10 mouse cellular contexts compared by ENCODE assay signal in genomic region chr2:26482824-26483223, GRCm38 (mm10). TPM values are rescaled to one million over a fixed set of nuclear protein-coding genes. Genes with fewer than 3 reads are reported as not detected.
A peak's percentile ranks its signal among the peaks of the same experiment; 100 is the strongest.
DNase-seq lines count a peak whose midpoint lies in the region; ATAC-seq and TF ChIP-seq lines count a peak whose summit lies in the region.
"Had no signal": no experiment of that assay in that cellular context is flagged by ENCODE, and none has a peak within 500 bp of the region (broad histone marks: within the 10 kb centered on the region; RNA-seq: fewer than 3 reads in every experiment).

No protein-coding gene starts in this region.

- no peak for TF ChIP-seq CTCF in bone marrow, adult 2 months (IDR thresholded peaks at IDR 0.05; ENCODE audit: control insufficient read depth, insufficient read depth, low read length)

- peaks cover 59% of the 10 kb centered on the region for H3K4me1 ChIP-seq in heart, embryonic 13.5 days
- peaks cover 24% of the 10 kb centered on the region for H3K4me1 ChIP-seq in bone marrow, adult 2 months (ENCODE audit: control insufficient read depth, insufficient read depth, low read length)
- H3K4me1 ChIP-seq in hindbrain, embryonic 14.5 days (replicated peaks; ENCODE audit: control insufficient read depth, insufficient read depth, low read length): peaks cover 75% of the 10 kb centered on the region
- H3K4me1 ChIP-seq in midbrain, embryonic 12.5 days: peaks cover 76% of the 10 kb centered on the region

- H3K27me3 ChIP-seq in heart, embryonic 13.5 days (replicated peaks): no peaks in the 10 kb centered on the region; the same call in 1 of the 2 replicates
- no peaks in the 10 kb centered on the region for H3K27me3 ChIP-seq in hindbrain, embryonic 14.5 days (ENCODE audit: control insufficient read depth, insufficient read depth, low read length)
- H3K27me3 ChIP-seq in midbrain, embryonic 12.5 days: no peaks in the 10 kb centered on the region
- H3K27me3 ChIP-seq: embryonic facial prominence, embryonic 13.5 days had no signal

- no peaks in the 10 kb centered on the region for H3K9me3 ChIP-seq in heart, embryonic 13.5 days
- no peaks in the 10 kb centered on the region for H3K9me3 ChIP-seq in hindbrain, embryonic 14.5 days (ENCODE audit: control insufficient read depth, low read length)
- H3K9me3 ChIP-seq in midbrain, embryonic 12.5 days: no peaks in the 10 kb centered on the region
- H3K9me3 ChIP-seq: embryonic facial prominence, embryonic 13.5 days had no signal

- TF ChIP-seq POLR2A in bone marrow, adult 2 months (IDR thresholded peaks at IDR 0.05; ENCODE audit: borderline replicate concordance, control insufficient read depth, low read depth, low read length): no peak

- H3K4me2 ChIP-seq in heart, embryonic 13.5 days: no peak overlapping the region
- no peak overlapping the region for H3K4me2 ChIP-seq in hindbrain, embryonic 14.5 days (replicated peaks)
- H3K4me2 ChIP-seq in midbrain, embryonic 12.5 days (replicated peaks): no peak overlapping the region
- H3K4me2 ChIP-seq: embryonic facial prominence, embryonic 13.5 days had no signal

- no peak for ATAC-seq in heart, embryonic 13.5 days (ENCODE audit: extremely low read depth, insufficient number of reproducible peaks, low FRiP score, low TSS enrichment)
- no peak for ATAC-seq in hindbrain, embryonic 14.5 days (ENCODE audit: low FRiP score)
- ATAC-seq in midbrain, embryonic 12.5 days (ENCODE audit: low FRiP score, low read depth): no peak
- ATAC-seq in frontal cortex, adult (ENCODE audit: low TSS enrichment): no peak

- WGBS in heart, embryonic 13.5 days: 76% methylated on average over 3 of the region's 3 CpGs
- WGBS in bone marrow, adult 2 months: 38% methylated on average over 3 of the region's 3 CpGs
- 89% methylated on average over 3 of the region's 3 CpGs for WGBS in hindbrain, embryonic 14.5 days
- 92% methylated on average over 3 of the region's 3 CpGs for WGBS in midbrain, embryonic 12.5 days

- H3K36me3 ChIP-seq in heart, embryonic 13.5 days: peaks cover 67% of the 10 kb centered on the region
- peaks cover 33% of the 10 kb centered on the region for H3K36me3 ChIP-seq in hindbrain, embryonic 14.5 days (replicated peaks; ENCODE audit: control insufficient read depth, insufficient read depth)
- peaks cover 73% of the 10 kb centered on the region for H3K36me3 ChIP-seq in midbrain, embryonic 12.5 days

- DNase-seq in heart, postnatal 4 days: no peak
- no peak for DNase-seq in hindbrain, embryonic 14.5 days (ENCODE audit: low spot score)
- DNase-seq in spleen, postnatal 10 days (ENCODE audit: low spot score in 2 of 2): no peak
- DNase-seq in cerebellum, postnatal 14 days: no peak
- DNase-seq: adrenal gland, postnatal 25 days had no signal

- H3K27ac ChIP-seq in heart, embryonic 13.5 days (replicated peaks): peak overlapping the region; percentile 37
- H3K27ac ChIP-seq in bone marrow, adult 2 months (ENCODE audit: control insufficient read depth, insufficient read depth, low read depth, low read length, poor library complexity): peak overlapping the region; percentile 93
- 0 out of 2 replicates have a peak overlapping the region, but pooled peaks have one; percentile 38 for H3K27ac ChIP-seq in hindbrain, embryonic 14.5 days
- peak overlapping the region; percentile 63 for H3K27ac ChIP-seq in midbrain, embryonic 12.5 days (replicated peaks)
- H3K27ac ChIP-seq: embryonic facial prominence, embryonic 13.5 days had no signal

- H3K9ac ChIP-seq in heart, embryonic 13.5 days: peak overlapping the region; percentile 19; the same call in 1 of the 2 replicates
- no peak overlapping the region for H3K9ac ChIP-seq in hindbrain, embryonic 14.5 days
- H3K9ac ChIP-seq in midbrain, embryonic 12.5 days (replicated peaks): no peak overlapping the region
- H3K9ac ChIP-seq: embryonic facial prominence, embryonic 13.5 days had no signal

- H3K4me3 ChIP-seq in heart, embryonic 13.5 days: no peak overlapping the region
- no peak overlapping the region for H3K4me3 ChIP-seq in bone marrow, adult 2 months (replicated peaks; ENCODE audit: control insufficient read depth, low read depth, low read length)
- no peak overlapping the region for H3K4me3 ChIP-seq in hindbrain, embryonic 14.5 days (replicated peaks; ENCODE audit: low read length)
- H3K4me3 ChIP-seq in midbrain, embryonic 12.5 days: no peak overlapping the region
- H3K4me3 ChIP-seq: embryonic facial prominence, embryonic 13.5 days had no signal

RNA-seq across cellular contexts. Expression of gene Notch1, which starts 33.6 kb away (rescaled TPM):
- polyA plus RNA-seq in heart, embryonic 13.5 days (2015; fragmentation: Nextera tagmentation; extraction: Ambion mirVana): 11.4 and 12.1 TPM in 2 replicates
- 10 to 100 TPM; 55.3 to 62.3 TPM for total RNA-seq in heart, postnatal 4 days (2021)
- 21.8 and 36.9 TPM in 2 replicates for polyA plus RNA-seq in bone marrow, adult 2 months (2011; ENCODE audit: insufficient read depth, insufficient read length, low replicate concordance, missing spikeins)
- polyA plus RNA-seq in hindbrain, embryonic 14.5 days (2014; fragmentation: Nextera tagmentation; extraction: Ambion mirVana): 23.3 and 25.6 TPM in 2 replicates
- 53.5 and 56.2 TPM in 2 replicates for polyA plus RNA-seq in midbrain, embryonic 12.5 days (2016; fragmentation: Nextera tagmentation; extraction: Ambion mirVana)

RNA-seq across cellular contexts. Expression of gene Sec16a, which starts 37.8 kb away (rescaled TPM):
- 12.8 and 13.8 TPM in 2 replicates for polyA plus RNA-seq in heart, embryonic 13.5 days (2015; fragmentation: Nextera tagmentation; extraction: Ambion mirVana)
- 10 to 100 TPM; 37.0 to 39.0 TPM for total RNA-seq in heart, postnatal 4 days (2021)
- polyA plus RNA-seq in bone marrow, adult 2 months (2011; ENCODE audit: insufficient read depth, insufficient read length, low replicate concordance, missing spikeins): 5.8 and 30.1 TPM in 2 replicates
- 29.1 and 30.0 TPM in 2 replicates for polyA plus RNA-seq in hindbrain, embryonic 14.5 days (2014; fragmentation: Nextera tagmentation; extraction: Ambion mirVana)
- 29.3 and 33.3 TPM in 2 replicates for polyA plus RNA-seq in midbrain, embryonic 12.5 days (2016; fragmentation: Nextera tagmentation; extraction: Ambion mirVana)

Comparison
In these comparisons a context has a peak if more than half of its experiments do, and no peak if none do; other contexts are left out.
1. H3K27ac ChIP-seq: peak in every context shown above with its lines; median percentile 93 in bone marrow, adult 2 months; 63 in midbrain, embryonic 12.5 days; 38 in hindbrain, embryonic 14.5 days; 37 in heart, embryonic 13.5 days.